Mouse (Mus musculus): ENCODE measurements around the gene Htr2a.

DNA sequence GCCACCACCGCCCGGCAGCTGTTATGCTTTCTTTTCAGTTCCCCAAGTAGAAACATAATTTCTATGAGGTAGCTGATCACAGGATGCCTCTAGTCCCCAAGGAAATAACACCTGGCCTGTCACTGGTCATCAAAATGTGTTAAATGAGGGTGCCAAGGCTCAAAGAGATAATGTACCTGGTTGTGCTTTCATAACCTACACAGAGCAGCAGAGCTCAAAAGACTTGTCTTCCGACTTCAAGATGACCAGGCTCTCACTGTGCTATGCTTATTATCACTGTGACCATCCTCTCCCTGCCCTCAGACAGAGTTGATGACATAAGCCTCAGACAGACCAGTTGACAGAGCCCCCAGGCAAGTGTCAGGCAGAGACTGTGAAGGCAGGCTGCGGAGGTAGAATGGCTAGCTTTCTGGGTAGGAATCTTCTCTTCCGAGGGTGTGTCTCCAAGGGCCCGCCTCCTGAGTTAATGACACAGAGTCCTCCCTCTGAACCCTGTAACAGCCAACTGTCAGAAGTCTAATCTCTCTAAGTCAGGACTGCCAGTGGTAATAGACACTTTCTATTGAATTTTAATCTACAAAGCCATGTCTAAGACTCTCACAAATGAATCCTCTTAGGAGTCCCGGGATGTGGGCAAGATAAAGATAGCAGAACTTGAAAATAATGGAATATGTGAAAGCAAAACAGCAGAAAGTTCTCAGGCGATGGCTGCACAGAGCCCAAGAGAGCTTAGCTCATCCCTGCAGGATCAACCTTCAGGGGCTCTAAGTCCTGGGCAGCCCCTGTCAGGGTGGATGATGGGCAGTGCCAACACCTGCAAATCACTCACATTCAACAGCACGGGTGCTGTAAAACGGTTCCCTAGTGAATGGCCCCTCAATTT is 31.7 kb downstream of the Htr2a start:
- TF ChIP-seq CTCF (IDR thresholded peaks at IDR 0.05; ENCODE audit: low read depth), result no peak
- no peak for TF ChIP-seq EP300 (IDR thresholded peaks at IDR 0.05; ENCODE audit: low read depth)

Measured in heart, postnatal 0 days (tissue).